Mouse (Mus musculus) ES-E14 (cell line): Measurements from ENCODE around the gene Rasgef1c.
A peak's percentile ranks its signal among the peaks of the same experiment; 100 is the strongest.

ENCODE experiments used
- CHD2 ChIP-seq: IDR thresholded peaks from 2 replicates; pipeline ENCODE4 v1.6.1; 2014; ENCODE audit warnings: mild to moderate bottlenecking, low read depth, low read length, inconsistent platforms
- HCFC1 ChIP-seq: IDR thresholded peaks from 2 replicates; pipeline ENCODE4 v1.6.1; 2012; ENCODE audit warnings: low read length, inconsistent platforms, borderline replicate concordance; ENCODE audit not compliant: insufficient read depth
- MAFK ChIP-seq: IDR thresholded peaks from 2 replicates; pipeline ENCODE4 v1.6.1; 2014; ENCODE audit warnings: mild to moderate bottlenecking, low read depth, low read length, inconsistent platforms; ENCODE audit not compliant: insufficient read depth
- ZNF384 ChIP-seq: IDR thresholded peaks from 2 replicates; pipeline ENCODE4 v1.6.1; 2012; ENCODE audit warnings: low read depth, low read length, inconsistent platforms

GRCm38 (mm10) chr11:49983875-49984552, 82.4 kb downstream of the Rasgef1c start:
- TF ChIP-seq CHD2 (no peak), HCFC1 (no peak), MAFK (no peak), ZNF384 (peak; percentile 53; the same call in 1 of the 2 replicates)
